Mouse (Mus musculus) embryo, embryonic 10.5 days (tissue): Measurements from ENCODE around the gene Hlcs.
"Not testable (repeated sequence)": the region's sequence is repeated elsewhere in the genome, so short reads cannot be mapped to it uniquely, and the experiment has no call there.

Experiments
- DNase-seq: peaks from one replicate; pipeline ENCODE4 v3.0.0-alpha.2; 2015; ENCODE audit warnings: low spot score

The Hlcs gene

DNA sequence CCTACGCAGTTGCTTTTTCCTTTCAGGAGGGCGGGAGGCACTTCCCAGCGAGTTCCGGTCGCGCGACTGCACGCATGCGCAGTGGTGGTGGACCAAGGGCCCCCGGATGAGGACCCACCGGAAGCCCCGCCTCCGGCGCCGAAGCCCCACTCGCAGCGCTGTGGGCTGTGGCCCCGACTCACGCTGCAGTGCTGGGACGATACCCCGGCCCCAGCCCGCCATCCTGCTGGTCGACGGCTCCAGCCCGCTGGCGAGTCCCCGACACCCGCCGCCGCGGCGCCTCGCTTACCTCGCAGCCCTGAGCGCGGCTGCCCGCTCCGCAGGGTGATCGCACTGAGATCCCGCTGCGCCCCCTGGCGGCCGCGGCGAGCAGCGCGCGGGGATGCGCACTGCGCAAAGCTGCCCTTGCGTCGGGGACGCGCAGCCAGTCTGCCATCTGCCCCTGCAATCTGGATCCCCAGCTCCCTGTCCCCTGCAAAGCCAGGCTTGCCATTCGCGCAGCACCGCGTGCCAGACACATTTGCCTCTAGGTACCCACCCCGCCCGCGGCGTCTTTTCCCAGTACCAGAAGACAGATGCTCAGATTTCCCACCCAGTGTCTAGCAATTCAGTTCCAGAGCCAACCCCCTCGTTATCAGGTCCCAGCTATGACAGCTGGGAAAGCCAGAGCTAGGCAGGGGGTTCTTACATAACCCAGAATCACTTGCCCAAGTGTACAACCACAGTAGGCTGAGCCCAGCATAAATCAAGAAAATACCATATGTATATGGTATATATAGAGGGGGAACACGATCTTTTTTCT lies at the start of gene Hlcs:
Hlcs (minus strand) TSS at position 343 of the 802 bp plus-strand sequence.
- DNase-seq, result peak; percentile 96

DNA sequence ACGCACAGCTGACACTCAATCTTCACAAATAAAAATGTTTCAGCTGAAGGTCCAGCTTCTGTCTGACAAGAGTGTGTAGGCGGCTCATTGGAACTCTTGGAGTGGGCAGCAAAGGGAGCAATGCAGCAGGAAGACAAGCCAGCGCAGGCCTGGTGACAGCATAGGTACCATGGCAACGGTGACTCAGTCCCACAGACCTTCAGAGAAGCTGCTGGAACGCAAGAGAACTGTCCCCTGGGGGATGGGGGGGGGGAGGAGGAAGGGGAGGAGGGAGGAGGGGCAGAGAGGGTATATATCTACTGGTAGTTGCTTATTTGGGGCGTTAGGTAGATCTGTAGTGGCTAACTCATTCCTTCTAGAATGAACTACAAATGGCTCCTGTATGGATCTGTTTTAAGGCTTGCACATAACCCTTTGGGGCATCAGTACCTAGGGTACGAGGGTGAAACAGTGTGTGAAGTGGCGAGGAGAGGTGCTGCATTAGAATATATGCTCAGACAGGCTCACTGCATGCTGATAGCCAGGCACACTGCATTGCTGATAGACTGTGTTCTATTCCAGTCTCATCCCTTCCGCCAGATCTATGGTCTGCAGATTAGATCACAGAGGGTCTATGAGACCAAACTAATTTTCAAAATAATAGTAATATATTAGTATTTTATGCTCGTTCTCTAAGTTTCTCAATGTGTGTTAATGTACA lies 49.0 kb upstream of the Hlcs start:
- peak; percentile 44 for DNase-seq

DNA sequence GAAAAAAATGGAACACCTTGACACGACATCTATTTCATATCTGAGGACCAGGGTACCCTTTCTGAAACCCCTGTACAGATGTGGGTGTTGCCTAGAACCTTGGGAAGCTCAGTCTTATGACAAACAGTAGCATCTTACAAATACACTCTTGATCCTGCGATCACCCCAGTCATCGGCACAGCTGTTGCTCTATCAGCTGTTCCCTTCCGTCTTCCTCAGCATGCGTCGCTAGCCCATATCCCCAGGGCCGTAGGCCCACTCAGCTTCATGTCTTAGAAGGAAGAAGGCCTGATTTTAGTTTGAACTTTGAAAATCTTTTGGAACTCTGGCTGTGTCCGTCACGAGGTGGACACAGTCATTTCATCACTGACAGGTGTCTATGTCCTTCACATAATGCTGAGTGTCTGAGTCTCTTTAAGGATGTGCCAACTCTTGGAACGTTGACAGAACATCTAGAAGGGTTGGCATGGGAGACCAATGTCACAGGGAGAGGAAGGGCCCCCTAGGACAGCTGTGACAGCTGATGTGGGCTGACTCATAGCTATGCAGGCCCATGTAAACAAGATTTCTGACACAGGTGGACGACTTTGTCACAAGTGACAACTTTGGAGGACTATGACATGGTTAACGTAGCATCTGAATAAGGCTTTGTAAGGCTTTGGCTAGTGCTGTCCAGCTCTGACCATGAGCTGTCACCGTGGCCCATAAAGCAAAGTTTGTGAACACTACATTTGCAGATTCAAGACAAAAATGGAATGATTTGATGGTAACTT lies 47.4 kb upstream of the Hlcs start:
- no peak for DNase-seq

DNA sequence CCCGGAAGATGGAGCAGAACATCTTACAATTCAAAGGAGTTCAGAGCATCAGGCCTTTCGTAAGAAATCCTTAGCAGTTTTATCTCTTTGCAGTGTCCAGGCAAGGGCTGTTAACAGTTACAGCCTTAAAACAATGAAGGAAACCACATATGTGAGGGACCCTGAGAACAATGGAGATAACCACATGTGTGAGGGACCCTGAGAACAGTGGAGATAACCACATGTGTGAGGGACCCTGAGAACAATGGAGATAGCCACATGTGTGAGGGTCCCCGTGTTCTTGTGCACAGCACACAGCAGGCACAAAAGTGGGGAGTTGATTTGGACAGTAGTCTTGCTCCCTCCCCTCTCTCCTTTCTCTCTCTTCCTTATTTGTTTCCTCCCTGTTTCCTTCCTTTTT lies 44.7 kb upstream of the Hlcs start:
- DNase-seq, result no peak

DNA sequence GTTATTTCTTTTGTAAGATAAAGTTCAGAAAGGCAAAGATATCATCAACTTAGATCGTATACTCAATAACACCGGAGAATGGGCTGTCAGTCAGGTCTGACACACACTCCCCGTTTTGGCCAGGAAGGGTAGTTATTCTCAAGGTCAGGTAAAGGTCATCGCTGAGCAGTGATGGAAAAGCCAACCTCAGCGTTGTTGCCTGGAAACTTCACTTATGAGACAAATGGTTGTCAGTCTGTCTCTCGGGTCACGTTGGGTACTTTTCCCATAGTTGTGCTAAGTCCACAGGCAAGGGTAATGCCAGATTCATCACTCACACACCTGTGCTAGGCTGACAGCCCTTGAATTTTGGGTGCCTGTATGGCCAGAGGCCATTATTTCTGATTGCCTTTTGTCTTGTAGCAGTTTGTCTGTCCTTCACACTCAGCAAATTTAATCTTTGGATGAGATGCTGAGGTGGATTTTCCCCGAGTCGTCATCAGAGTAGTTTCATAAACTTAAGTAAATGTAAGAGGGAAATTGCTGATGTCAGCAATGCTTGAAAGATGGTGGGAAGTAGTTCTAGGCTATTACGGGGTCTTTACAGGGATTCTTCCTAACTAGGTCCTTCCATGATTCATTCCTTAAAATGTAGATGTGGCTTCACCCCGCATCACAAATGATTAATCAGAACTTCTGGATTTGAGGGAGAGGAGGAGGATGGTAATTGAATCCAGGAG lies 43.6 kb upstream of the Hlcs start:
- DNase-seq, result no peak

DNA sequence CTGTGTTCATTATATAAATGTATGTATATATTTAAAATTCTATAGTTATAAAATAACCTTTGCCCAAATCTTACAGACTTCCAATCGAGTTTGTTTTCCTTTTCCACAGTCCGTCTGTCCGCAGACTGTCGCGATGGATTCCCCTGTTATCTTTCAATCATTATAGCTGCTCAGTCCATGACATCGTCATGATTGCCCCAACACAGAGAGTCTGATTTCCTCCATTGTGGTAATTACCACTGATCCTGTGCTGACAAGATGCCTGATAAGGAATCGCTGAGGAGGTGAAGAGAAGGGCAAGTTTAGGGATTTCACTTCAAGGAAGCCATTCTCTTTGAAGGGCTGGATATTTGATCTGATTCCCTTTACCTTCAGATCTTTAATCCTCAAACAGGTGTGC lies 42.7 kb upstream of the Hlcs start:
- DNase-seq, result no peak

DNA sequence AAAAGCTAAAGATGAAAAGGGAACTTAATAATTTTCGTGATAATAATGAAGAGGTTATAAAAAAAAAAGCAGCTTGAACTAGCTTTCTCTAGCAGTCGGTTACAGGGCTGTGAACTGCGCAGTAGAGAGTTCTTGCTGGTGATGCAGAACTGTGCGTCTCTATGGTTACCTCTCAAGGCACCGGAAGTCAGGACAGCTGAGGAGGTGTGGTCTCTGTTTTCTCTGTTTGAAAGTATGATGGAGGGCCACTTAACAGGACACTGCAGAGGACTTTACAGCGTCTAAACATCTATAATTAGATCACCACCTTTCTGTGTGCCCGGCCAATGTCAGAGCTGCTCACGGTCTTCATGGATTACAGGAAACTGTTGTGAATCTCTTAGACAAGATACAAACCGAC lies 41.1 kb upstream of the Hlcs start:
- peak; percentile 62 for DNase-seq

DNA sequence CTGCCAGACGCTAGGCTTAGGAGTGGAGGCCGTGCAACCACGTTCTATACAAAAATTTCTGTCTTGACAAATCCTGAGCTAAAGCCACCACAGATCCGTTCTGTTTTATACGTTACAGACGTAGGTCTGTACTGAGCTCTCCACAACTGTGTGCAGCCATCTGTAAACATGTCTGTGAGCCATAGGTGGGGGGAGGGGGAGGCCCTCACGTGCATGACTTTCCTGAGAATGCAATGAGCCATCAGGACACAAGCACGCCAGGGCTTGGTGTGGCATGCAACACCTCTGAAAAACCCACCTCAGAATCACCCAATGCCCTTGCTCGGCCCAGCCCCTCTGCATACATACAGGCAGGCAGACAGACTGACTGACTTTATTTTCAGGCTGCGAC lies 36.9 kb upstream of the Hlcs start:
- no peak for DNase-seq

DNA sequence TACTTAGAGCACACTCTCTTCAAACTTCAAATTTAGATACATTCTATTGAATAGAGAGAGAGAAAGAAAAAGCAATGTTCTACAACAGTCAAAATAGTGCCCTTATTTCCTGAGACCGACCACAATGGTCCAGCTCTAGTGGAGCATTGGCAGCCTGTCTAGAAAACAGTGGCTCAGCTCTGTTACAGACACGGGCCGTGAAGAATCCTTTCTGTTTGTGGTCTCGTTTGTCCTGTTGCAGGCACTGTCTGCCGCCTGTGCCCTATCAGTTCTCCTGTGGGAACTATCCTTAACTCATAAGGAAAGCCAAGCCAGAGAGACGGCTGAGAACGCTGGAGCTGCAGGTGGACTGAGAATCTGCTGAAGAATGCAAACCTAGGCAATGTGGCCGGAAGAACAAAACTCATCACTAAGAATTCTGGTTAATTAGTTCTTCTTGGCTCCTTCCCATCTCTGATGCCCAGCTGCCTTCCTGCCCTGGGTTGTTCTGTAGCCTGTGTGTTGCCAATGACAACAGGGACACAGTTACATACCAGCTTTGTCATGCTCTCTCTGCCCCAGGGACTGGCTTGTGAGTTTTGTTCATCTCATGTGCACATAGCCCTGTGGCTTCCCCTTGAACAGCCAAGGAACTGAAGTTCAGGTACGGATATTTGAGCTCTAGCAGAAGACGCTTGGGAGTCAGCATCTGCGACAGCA lies 36.4 kb upstream of the Hlcs start:
- DNase-seq, result no peak

DNA sequence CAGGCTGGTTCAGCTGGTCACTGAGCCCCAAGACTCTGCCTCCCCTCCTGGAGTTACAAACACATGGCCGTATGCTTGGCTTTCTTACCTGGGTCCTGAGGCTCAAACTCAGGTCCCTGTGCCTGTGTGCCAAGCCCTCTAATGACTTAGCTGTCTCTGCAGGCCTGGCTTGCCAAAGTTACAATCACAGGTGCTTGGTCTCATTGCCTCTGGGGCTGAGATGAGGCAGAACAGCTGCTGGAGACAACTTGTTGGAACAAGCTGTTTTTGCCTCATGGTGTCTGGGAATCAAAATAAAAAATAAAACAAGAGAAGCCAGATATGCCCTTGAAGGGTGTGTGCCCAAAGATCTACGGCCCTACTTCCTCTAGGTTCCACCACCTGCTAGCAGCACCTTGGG lies 35.4 kb upstream of the Hlcs start:
- DNase-seq, result no peak

DNA sequence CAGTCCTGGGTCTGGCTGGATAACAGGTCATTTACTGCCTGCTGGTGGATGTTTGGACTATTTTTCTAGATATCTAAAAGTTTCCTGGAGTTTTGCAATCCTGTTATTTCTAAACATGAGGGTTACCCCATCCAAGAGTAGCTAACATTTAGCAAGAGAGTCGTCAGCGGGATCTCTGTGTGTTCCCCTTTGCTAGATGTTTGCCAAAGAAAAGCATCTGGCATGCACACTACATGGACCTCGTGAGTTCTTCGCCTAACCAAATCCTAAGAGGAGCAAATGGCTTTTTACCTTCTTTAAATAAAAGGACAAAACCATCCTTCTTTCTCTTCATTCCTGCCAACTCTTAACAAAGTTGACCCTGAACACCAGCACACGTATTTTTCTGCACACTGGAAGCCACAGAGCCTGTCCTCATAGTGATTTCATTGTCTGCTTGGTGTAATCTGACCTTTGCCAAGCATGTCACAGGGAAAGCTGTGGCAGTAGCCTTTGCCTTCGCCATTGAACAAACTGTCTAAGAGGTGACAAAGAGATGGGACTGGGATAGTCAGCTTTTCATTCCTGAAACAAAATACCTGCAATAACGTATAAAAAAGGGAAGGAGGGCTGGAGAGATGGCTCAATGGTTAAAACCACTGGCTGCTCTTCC lies 33.8 kb upstream of the Hlcs start:
- no peak for DNase-seq

DNA sequence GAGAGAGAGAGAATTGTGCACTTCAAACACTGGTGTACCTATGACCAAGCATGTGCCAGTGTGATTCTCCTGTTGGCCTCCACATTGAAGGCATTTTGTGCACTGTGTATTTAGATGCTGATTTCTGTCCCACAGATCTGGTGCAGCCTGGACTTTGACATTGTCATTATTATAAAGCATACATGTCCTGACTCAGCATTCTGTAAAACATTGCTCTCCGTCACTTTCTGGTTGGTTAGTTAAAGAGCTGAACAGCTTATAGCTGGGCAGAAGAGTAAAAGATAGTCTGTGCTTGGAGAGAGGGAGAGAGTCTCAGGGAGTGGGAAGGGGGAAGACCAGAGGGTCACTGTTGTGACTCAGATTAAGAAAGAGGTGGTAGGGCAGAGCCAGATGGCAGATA lies 32.4 kb upstream of the Hlcs start:
- no peak for DNase-seq

DNA sequence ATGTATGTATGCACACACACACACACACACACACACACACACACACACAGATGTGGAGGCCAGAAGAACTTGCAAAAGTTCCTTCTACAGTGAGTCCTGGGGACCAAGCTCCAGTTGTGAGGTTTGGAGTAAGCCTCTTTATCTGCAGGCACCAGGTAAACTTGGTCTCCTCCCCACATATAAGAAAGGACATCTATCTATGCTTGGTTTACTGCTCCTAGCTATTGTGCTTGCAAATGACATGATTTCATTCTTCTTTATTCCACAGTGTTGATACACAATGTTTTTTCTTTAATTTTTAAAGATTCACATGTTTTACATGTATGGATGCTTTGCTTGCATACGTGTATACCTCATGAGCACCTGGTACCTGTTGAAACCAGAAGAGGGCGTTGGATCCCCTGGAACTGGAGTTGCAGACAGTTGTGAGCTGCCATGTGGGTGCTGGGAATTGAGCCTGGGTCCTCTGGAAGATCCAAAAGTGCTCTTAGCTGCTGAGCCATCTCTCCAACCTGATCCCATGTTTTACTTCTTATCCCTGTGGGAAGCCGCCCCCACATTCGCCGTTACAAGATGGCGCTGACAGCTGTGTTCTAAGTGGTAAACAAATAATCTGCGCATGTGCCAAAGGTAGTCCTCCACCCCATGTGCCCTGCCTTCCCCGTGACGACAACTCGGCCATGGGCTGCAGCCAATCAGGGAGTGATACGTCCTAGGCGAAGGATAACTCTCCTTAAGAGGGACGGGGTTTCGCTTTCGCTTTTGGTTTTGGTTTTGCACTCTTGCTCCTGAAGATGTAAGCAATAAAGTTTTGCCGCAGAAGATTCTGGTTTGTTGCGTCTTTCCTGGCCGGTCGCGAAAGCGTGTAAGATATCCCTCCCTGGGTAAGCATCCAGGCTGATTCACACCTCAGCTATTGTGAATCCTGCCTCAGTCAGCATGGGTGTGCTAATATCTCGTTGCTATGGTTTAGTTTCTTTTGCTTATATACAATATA lies 26.1 kb upstream of the Hlcs start:
- DNase-seq, result not testable (repeated sequence)

DNA sequence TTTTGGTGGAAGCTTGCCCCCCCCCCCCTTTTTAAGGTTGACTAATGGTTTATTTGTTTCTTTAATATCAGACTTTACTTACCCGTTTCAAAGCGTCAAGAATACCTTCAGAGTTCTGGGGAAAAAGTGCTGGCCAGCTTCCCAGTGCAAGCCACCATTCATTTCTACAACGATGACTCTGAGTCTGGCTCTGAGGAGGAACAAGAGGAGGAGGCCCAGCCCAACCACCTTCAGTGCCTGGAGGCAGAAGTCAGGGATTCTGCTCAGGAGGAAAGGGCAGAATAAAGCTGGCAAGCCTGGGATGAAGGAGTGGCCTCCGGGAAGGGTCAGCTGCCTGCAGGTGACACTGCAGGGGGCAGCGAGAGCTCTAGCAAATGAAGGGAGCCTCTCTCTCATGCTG lies 22.3 kb upstream of the Hlcs start:
- DNase-seq, result no peak

DNA sequence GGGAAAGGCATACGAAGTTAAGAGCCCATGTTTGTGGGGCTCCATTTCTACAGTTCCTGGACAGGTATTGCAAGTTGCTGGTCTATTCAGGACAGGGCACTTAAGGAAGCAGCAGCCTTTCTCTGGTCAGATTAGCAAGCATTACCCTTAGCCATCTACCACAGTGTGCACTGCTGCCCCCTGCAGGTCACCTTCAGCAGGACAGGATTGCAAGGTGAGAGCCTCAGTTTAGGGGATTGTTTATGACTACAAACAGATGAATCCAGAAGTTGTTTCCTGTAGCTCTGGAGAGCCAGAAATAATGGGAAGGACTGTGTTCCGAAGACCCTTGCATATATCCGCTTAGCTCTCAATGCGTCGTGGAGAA lies 18.5 kb upstream of the Hlcs start:
- DNase-seq, result peak; percentile 67

DNA sequence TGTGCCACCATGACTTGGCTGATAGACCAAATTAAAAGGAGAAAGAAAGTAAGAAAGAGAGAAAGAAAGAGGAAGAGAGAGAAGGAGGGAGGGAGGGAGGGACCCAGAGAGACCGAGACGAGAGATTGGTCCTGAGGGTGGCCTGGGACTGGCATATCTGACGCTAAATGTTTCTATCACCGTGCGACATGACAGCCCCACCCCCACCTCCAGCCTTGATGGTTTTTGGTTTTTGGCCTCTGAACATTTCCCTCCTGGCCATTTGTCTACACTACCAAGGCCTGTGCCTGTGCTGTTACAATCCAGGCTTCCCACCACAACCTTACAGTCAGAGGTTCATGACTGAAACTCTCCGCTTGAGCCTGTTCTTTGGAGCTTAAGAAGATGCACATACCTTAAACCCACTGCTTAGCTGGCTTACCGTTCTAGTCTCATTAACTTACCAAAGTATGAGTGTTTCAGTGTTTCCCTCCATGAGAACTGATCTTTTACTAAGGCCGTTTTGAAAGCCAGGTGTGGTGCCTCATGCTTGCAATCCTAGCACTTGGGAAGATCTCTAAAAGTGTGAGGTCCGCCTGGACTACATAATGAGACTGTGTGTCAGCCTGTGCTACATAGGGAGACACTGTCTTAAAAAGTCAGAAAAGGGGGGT lies 18.0 kb upstream of the Hlcs start:
- no peak for DNase-seq

DNA sequence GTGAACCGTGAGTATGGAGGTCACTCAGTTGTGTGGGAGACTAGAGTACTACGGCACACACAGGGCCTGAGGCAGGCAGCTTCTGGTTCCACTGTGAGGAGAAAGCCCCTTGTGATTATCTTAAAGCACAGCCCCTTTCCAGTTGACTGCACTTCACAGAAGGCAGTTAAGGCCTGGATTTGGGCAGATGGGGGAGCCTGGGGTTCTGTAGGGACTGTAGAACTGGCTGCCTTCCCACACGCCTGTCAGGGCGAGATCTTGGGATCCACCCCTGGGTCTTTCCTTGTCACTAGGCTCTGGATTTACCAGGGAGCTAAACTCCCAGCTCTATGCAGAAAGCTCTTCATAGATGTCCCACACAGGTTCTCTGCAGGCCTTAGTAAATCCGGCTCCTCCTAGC lies 17.1 kb upstream of the Hlcs start:
- no peak for DNase-seq

DNA sequence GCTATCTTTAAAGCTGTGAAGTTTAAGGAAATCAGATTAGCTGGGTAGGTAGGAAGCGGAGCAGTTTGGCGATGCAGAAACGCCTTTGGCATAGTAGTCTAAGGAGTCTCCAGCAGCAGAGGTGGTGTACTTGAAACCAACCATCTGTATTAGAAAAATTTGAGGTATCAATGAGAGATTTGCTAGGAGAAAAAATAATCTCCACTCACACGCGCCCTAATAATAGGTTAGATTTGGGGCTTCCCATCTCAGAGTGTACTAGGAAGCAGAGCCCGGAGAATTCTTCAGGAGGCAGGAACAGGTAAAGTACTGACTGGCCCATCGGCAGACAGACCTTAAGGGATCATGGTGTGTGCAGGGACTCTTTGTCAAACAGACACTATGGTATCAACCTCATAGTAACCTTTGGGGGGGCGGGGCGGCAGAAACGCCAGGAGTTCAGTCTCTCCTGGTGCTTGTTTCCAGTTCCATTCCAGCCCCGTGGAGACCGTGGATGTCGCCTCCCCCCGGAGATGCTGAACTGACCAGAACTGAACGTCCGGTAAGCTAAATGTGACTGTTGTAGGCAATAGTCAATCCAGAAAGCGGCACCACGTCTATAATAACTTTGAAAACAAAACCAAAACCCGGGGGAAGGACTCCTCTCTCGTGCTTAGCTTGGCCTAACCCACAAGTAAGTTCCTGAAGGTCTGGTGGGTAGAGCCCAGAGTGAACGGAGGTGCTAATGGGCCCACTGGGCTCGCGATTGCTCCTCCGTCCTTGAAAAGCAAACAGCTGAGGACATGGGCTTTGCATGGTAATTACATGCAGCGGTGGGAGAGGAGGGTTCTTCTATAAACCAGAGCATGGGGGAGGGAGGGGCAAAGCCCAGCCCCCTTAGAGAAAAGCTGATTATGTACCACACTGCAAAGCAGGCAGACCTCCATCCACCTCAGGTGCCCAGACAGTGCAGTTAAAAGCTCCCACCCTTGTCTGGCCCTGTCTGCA lies 15.8 kb upstream of the Hlcs start:
- peak; percentile 45 for DNase-seq
